ENCODE assay signal across 8 mouse cellular contexts in genomic region chr12:54729140-54730059, GRCm38 (mm10). TPM values are rescaled to one million over a fixed set of nuclear protein-coding genes. Genes with fewer than 3 reads are reported as not detected.
DNase-seq lines count a peak whose midpoint lies in the region; ATAC-seq and TF ChIP-seq lines count a peak whose summit lies in the region.
"Not testable (repeated sequence)": the region's sequence is repeated elsewhere in the genome, so short reads cannot be mapped to it uniquely, and the experiment has no call there.

No protein-coding gene starts in this region.

- no CpG with 5 or more reads among the region's 56 CpGs for WGBS in forebrain, embryonic 12.5 days
- no CpG with 5 or more reads among the region's 56 CpGs for whole genome bisulfite sequencing in heart, embryonic 14.5 days
- no CpG with 5 or more reads among the region's 56 CpGs for WGBS in hindbrain, postnatal 0 days
- no CpG with 5 or more reads among the region's 56 CpGs for WGBS in limb, embryonic 12.5 days
- no CpG with 5 or more reads among the region's 56 CpGs for WGBS in lung, embryonic 14.5 days
- WGBS in midbrain, embryonic 15.5 days = no CpG with 5 or more reads among the region's 56 CpGs
- no CpG with 5 or more reads among the region's 56 CpGs for WGBS in stomach, embryonic 15.5 days

- peak; percentile 75 for ATAC-seq in activated CD4-positive, CD25-positive, alpha-beta regulatory T cell, adult 4 months
- ATAC-seq in forebrain, embryonic 12.5 days (ENCODE audit: low FRiP score) = peak; percentile 94
- peak; percentile 93 for ATAC-seq in heart, embryonic 14.5 days (ENCODE audit: insufficient number of reproducible peaks, insufficient read depth, low FRiP score, low read depth)
- peak; percentile 94 for ATAC-seq in hindbrain, postnatal 0 days
- ATAC-seq in limb, embryonic 12.5 days (ENCODE audit: insufficient number of reproducible peaks, insufficient read depth, low FRiP score, low TSS enrichment, low read depth) = peak; percentile 93
- peak; percentile 93 for ATAC-seq in lung, embryonic 14.5 days (ENCODE audit: insufficient read depth)
- peak; percentile 93 for ATAC-seq in midbrain, embryonic 15.5 days (replicated peaks)
- peak; percentile 91 for ATAC-seq in stomach, embryonic 15.5 days (ENCODE audit: insufficient read depth, low FRiP score, low read depth)

- H3K36me3 ChIP-seq in forebrain, embryonic 12.5 days (replicated peaks); heart, embryonic 14.5 days (ENCODE audit: control insufficient read depth, insufficient read depth, low read length); hindbrain, postnatal 0 days (ENCODE audit: insufficient read depth, low read length); limb, embryonic 12.5 days; lung, embryonic 14.5 days (ENCODE audit: insufficient read depth); midbrain, embryonic 15.5 days (replicated peaks); stomach, embryonic 15.5 days: not testable (repeated sequence)

- not testable (repeated sequence) for H3K4me2 ChIP-seq in forebrain, embryonic 12.5 days; heart, embryonic 14.5 days (ENCODE audit: low read length); hindbrain, postnatal 0 days (ENCODE audit: low read depth, low read length); limb, embryonic 12.5 days; lung, embryonic 14.5 days; midbrain, embryonic 15.5 days; stomach, embryonic 15.5 days

- H3K4me1 ChIP-seq in forebrain, embryonic 12.5 days; heart, embryonic 14.5 days (ENCODE audit: control insufficient read depth in 2 of 2, insufficient read depth in 2 of 2, low read length in 2 of 2); hindbrain, postnatal 0 days (ENCODE audit: insufficient read depth, low read length); limb, embryonic 12.5 days (replicated peaks); lung, embryonic 14.5 days (ENCODE audit: insufficient read depth); midbrain, embryonic 15.5 days; stomach, embryonic 15.5 days: not testable (repeated sequence)

- H3K9me3 ChIP-seq in forebrain, embryonic 12.5 days; heart, embryonic 14.5 days (ENCODE audit: control insufficient read depth, low read length); hindbrain, postnatal 0 days (ENCODE audit: low read length); limb, embryonic 12.5 days; lung, embryonic 14.5 days (ENCODE audit: low read depth, low read length); midbrain, embryonic 15.5 days; stomach, embryonic 15.5 days: not testable (repeated sequence)

- not testable (repeated sequence) for DNase-seq in hindbrain, postnatal 0 days (ENCODE audit: low spot score); lung, embryonic 14.5 days

- not testable (repeated sequence) for H3K27me3 ChIP-seq in forebrain, embryonic 12.5 days; heart, embryonic 14.5 days (ENCODE audit: control insufficient read depth, insufficient read depth, low read length); hindbrain, postnatal 0 days (ENCODE audit: insufficient read depth, low read length); limb, embryonic 12.5 days; lung, embryonic 14.5 days (ENCODE audit: insufficient read depth, low read length); midbrain, embryonic 15.5 days (replicated peaks); stomach, embryonic 15.5 days (replicated peaks)

- TF ChIP-seq CTCF in hindbrain, postnatal 0 days (IDR thresholded peaks at IDR 0.05; ENCODE audit: low read depth); lung, embryonic 14.5 days (IDR thresholded peaks at IDR 0.05; ENCODE audit: low read depth): not testable (repeated sequence)

- H3K9ac ChIP-seq in forebrain, embryonic 12.5 days; heart, embryonic 14.5 days (ENCODE audit: low read length); hindbrain, postnatal 0 days (replicated peaks; ENCODE audit: low read length); limb, embryonic 12.5 days (replicated peaks); lung, embryonic 14.5 days; midbrain, embryonic 15.5 days; stomach, embryonic 15.5 days: not testable (repeated sequence)

- H3K4me3 ChIP-seq in forebrain, embryonic 12.5 days (replicated peaks); heart, embryonic 14.5 days (ENCODE audit: control insufficient read depth in 1 of 2, insufficient read depth in 1 of 2, low read depth in 1 of 2, low read length in 2 of 2); hindbrain, postnatal 0 days (ENCODE audit: low read length); limb, embryonic 12.5 days (replicated peaks); lung, embryonic 14.5 days (ENCODE audit: low read depth, low read length); midbrain, embryonic 15.5 days; stomach, embryonic 15.5 days (replicated peaks): not testable (repeated sequence)

- not testable (repeated sequence) for H3K27ac ChIP-seq in forebrain, embryonic 12.5 days; heart, embryonic 14.5 days (replicated peaks in 1 of 2; ENCODE audit: control insufficient read depth in 1 of 2, insufficient read depth in 1 of 2, low read depth in 2 of 2, low read length in 2 of 2); hindbrain, postnatal 0 days; limb, embryonic 12.5 days; lung, embryonic 14.5 days (ENCODE audit: low read depth); midbrain, embryonic 15.5 days; stomach, embryonic 15.5 days

RNA-seq across cellular contexts. Expression of gene Eapp, which starts 33.7 kb away (rescaled TPM):
- 100 to 1,000 TPM; 103 to 138 TPM for polyA plus RNA-seq in activated CD4-positive, CD25-positive, alpha-beta regulatory T cell, adult 4 months (2017; shearing (Covaris generic))
- 77.3 and 83.5 TPM in 2 replicates for polyA plus RNA-seq in forebrain, embryonic 12.5 days (2016; fragmentation: Nextera tagmentation; extraction: Ambion mirVana)
- polyA plus RNA-seq in heart, embryonic 14.5 days (2014; fragmentation: Nextera tagmentation; extraction: Ambion mirVana) = 47.5 and 49.2 TPM in 2 replicates
- 18.0 and 19.0 TPM in 2 replicates for total RNA-seq in hindbrain, postnatal 0 days (2014; rRNA removed)
- polyA plus RNA-seq in hindbrain, postnatal 0 days (2015; fragmentation: Nextera tagmentation; extraction: Ambion mirVana) = 95.3 and 96.2 TPM in 2 replicates
- polyA plus RNA-seq in limb, embryonic 12.5 days (2016; fragmentation: Nextera tagmentation; extraction: Ambion mirVana) = 63.0 and 73.3 TPM in 2 replicates
- polyA plus RNA-seq in lung, embryonic 14.5 days (2014; fragmentation: Nextera tagmentation; extraction: Ambion mirVana) = 56.1 and 59.4 TPM in 2 replicates
- polyA plus RNA-seq in midbrain, embryonic 15.5 days (2015; fragmentation: Nextera tagmentation; extraction: Ambion mirVana) = 82.0 and 88.5 TPM in 2 replicates
- polyA plus RNA-seq in stomach, embryonic 15.5 days (2015; fragmentation: Nextera tagmentation; extraction: Ambion mirVana) = 56.1 and 60.4 TPM in 2 replicates
